Mouse (Mus musculus) heart, embryonic 15.5 days (tissue): ENCODE data around the gene Adh7. TPM values are rescaled to one million over a fixed set of nuclear protein-coding genes. Genes with fewer than 3 reads are reported as not detected.

Experiments used
- ATAC-seq: fragments of 200-750 bp; cut with Nextera tagmentation; replicated peaks from 2 replicates; pipeline ENCODE4 v1.8.0; 2017; ENCODE audit warnings: low read depth, moderate TSS enrichment; ENCODE audit not compliant: insufficient number of reproducible peaks, insufficient read depth, low FRiP score
- H3K27ac ChIP-seq: fragments of 300-500 bp; sonication (generic); 2 replicates; pipeline ENCODE4 v1.5.1; 2015; ENCODE audit warnings: mild to moderate bottlenecking, inconsistent platforms
- H3K27me3 ChIP-seq: fragments of 300-500 bp; sonication (generic); 2 replicates; pipeline ENCODE4 v1.6.1; 2015; ENCODE audit warnings: inconsistent platforms
- H3K36me3 ChIP-seq: fragments of 300-500 bp; sonication (generic); 2 replicates; pipeline ENCODE4 v1.6.1; 2015; ENCODE audit warnings: mild to moderate bottlenecking, inconsistent platforms
- H3K4me1 ChIP-seq: fragments of 300-500 bp; sonication (generic); replicated peaks from 2 replicates; pipeline ENCODE4 v1.6.1; 2015; ENCODE audit warnings: inconsistent platforms
- H3K4me2 ChIP-seq: fragments of 300-500 bp; sonication (generic); 2 replicates; pipeline ENCODE4 v1.6.1; 2015; ENCODE audit warnings: inconsistent platforms, mild to moderate bottlenecking, moderate library complexity
- H3K4me3 ChIP-seq: fragments of 300-500 bp; sonication (generic); 2 replicates; pipeline ENCODE4 v1.5.1; 2015; ENCODE audit warnings: mild to moderate bottlenecking, inconsistent platforms
- H3K9ac ChIP-seq: fragments of 300-500 bp; sonication (generic); 2 replicates; pipeline ENCODE4 v1.6.1; 2015; ENCODE audit warnings: mild to moderate bottlenecking, inconsistent platforms
- H3K9me3 ChIP-seq: fragments of 300-500 bp; sonication (generic); replicated peaks from 2 replicates; pipeline ENCODE4 v1.6.1; 2016; ENCODE audit warnings: inconsistent platforms
- WGBS: fragments of 180-500 bp; shearing (Covaris S2); methylation state at CpG from one replicate; pipeline ENCODE4 v1.1.7; 2015; ENCODE audit warnings: mixed read lengths; 5-methylcytosine and 5-hydroxymethylcytosine counted together
- polyA plus RNA-seq: library from polyadenylated mRNA; unstranded; fragments of >200 nt; fragmentation: Nextera tagmentation; extraction: Ambion mirVana; gene quantifications from 2 replicates; pipeline ENCODE4 v1.2.1, GENCODE M21; 2015

Adh7 gene
- polyA plus RNA-seq, 1 experiment from 2014 or later, result 0.11 TPM

GRCm38 (mm10) chr3:138255780-138256550 lies 38.4 kb downstream of the Adh7 start:
- no peaks in the 10 kb centered on the region for H3K36me3 ChIP-seq
- no peaks in the 10 kb centered on the region for H3K4me1 ChIP-seq
- H3K4me3 ChIP-seq, result no peak overlapping the region
- whole genome bisulfite sequencing, result 45% methylated on average over 9 of the region's 9 CpGs
- H3K27ac ChIP-seq, result no peak overlapping the region
- H3K4me2 ChIP-seq, result no peak overlapping the region
- H3K9me3 ChIP-seq, result no peaks in the 10 kb centered on the region
- no peak for ATAC-seq
- no peaks in the 10 kb centered on the region for H3K27me3 ChIP-seq
- no peak overlapping the region for H3K9ac ChIP-seq

GRCm38 (mm10) chr3:138260721-138261669 lies 43.4 kb downstream of the Adh7 start, which contains the start of gene Adh1:
Gene Adh1, plus strand, starts transcription at chr3:138260991.
- Histone ChIP-seq H3K4me3 (no peak within 1 kb of the TSS), H3K36me3 (no peaks in the 10 kb centered on the region), H3K4me2 (no peak within 1 kb of the TSS), H3K4me1 (no peaks in the 10 kb centered on the region), H3K27me3 (no peaks in the 10 kb centered on the region), H3K27ac (no peak within 1 kb of the TSS), H3K9me3 (no peaks in the 10 kb centered on the region), H3K9ac (no peak within 1 kb of the TSS)
- no peak for ATAC-seq
- WGBS, result 72% methylated on average over 11 of the region's 11 CpGs

- Histone ChIP-seq H3K4me2 (no peak overlapping the region), H3K4me3 (no peak overlapping the region), H3K9me3 (no peaks in the 10 kb centered on the region), H3K27me3 (no peaks in the 10 kb centered on the region), H3K9ac (no peak overlapping the region), H3K27ac (no peak overlapping the region), H3K4me1 (no peaks in the 10 kb centered on the region), H3K36me3 (no peaks in the 10 kb centered on the region)
- 29% methylated on average over 4 of the region's 4 CpGs for WGBS
- no peak for ATAC-seq
Measured at GRCm38 (mm10) chr3:138262568-138262967, 45.0 kb downstream of the Adh7 start.

- Histone ChIP-seq H3K36me3 (no peaks in the 10 kb centered on the region), H3K27me3 (no peaks in the 10 kb centered on the region), H3K4me3 (no peak overlapping the region), H3K9me3 (no peaks in the 10 kb centered on the region), H3K4me2 (no peak overlapping the region), H3K27ac (no peak overlapping the region), H3K9ac (no peak overlapping the region), H3K4me1 (no peaks in the 10 kb centered on the region)
- WGBS, result 68% methylated on average over 5 of the region's 5 CpGs
- ATAC-seq, result no peak
Measured at GRCm38 (mm10) chr3:138263154-138263930, 45.8 kb downstream of the Adh7 start.

- WGBS, result 62% methylated on average over 3 of the region's 3 CpGs
- no peak for ATAC-seq
- no peaks in the 10 kb centered on the region for H3K36me3 ChIP-seq
- no peak overlapping the region for H3K4me3 ChIP-seq
- no peak overlapping the region for H3K27ac ChIP-seq
- no peaks in the 10 kb centered on the region for H3K4me1 ChIP-seq
- no peak overlapping the region for H3K9ac ChIP-seq
- H3K27me3 ChIP-seq, result no peaks in the 10 kb centered on the region
- H3K4me2 ChIP-seq, result no peak overlapping the region
- no peaks in the 10 kb centered on the region for H3K9me3 ChIP-seq
Measured at GRCm38 (mm10) chr3:138264648-138265047, 47.1 kb downstream of the Adh7 start.

GRCm38 (mm10) chr3:138270507-138270906 lies 52.9 kb downstream of the Adh7 start:
- H3K36me3 ChIP-seq, result no peaks in the 10 kb centered on the region
- H3K4me1 ChIP-seq, result no peaks in the 10 kb centered on the region
- H3K4me3 ChIP-seq, result no peak overlapping the region
- no peak for ATAC-seq
- no peaks in the 10 kb centered on the region for H3K9me3 ChIP-seq
- 22% methylated on average over 1 of the region's 1 CpGs for WGBS
- H3K27me3 ChIP-seq, result no peaks in the 10 kb centered on the region
- H3K9ac ChIP-seq, result no peak overlapping the region
- H3K27ac ChIP-seq, result no peak overlapping the region
- H3K4me2 ChIP-seq, result no peak overlapping the region

- Histone ChIP-seq H3K9me3 (no peaks in the 10 kb centered on the region), H3K36me3 (no peaks in the 10 kb centered on the region), H3K4me2 (no peak overlapping the region), H3K4me1 (no peaks in the 10 kb centered on the region), H3K9ac (no peak overlapping the region), H3K27ac (no peak overlapping the region), H3K4me3 (no peak overlapping the region), H3K27me3 (no peaks in the 10 kb centered on the region)
- ATAC-seq, result no peak
- WGBS, result 85% methylated on average over 2 of the region's 2 CpGs
Measured at GRCm38 (mm10) chr3:138271297-138271696, 53.7 kb downstream of the Adh7 start.

GRCm38 (mm10) chr3:138273080-138273479 lies 55.5 kb downstream of the Adh7 start:
- 77% methylated on average over 7 of the region's 7 CpGs for WGBS

GRCm38 (mm10) chr3:138275100-138275499 lies 57.5 kb downstream of the Adh7 start:
- 57% methylated on average over 3 of the region's 3 CpGs for WGBS

More at GRCm38 (mm10) chr3:138273080-138273479, 55.5 kb downstream of the Adh7 start:
- no peaks in the 10 kb centered on the region for H3K36me3 ChIP-seq
- no peaks in the 10 kb centered on the region for H3K27me3 ChIP-seq
- H3K4me1 ChIP-seq, result 0 out of 2 replicates have a peak, but pooled peaks cover 3% of the 10 kb centered on the region
- H3K27ac ChIP-seq, result no peak overlapping the region
- H3K4me3 ChIP-seq, result no peak overlapping the region
- no peak overlapping the region for H3K4me2 ChIP-seq
- ATAC-seq, result no peak
- no peaks in the 10 kb centered on the region for H3K9me3 ChIP-seq
- H3K9ac ChIP-seq, result no peak overlapping the region

GRCm38 (mm10) chr3:138282556-138282955 lies 65.0 kb downstream of the Adh7 start:
- H3K27ac ChIP-seq, result no peak overlapping the region
- no peaks in the 10 kb centered on the region for H3K36me3 ChIP-seq
- no peak for ATAC-seq

More at GRCm38 (mm10) chr3:138275100-138275499, 57.5 kb downstream of the Adh7 start:
- ATAC-seq, result no peak
- no peaks in the 10 kb centered on the region for H3K36me3 ChIP-seq
- H3K9me3 ChIP-seq, result no peaks in the 10 kb centered on the region
- 0 out of 2 replicates have a peak, but pooled peaks cover 3% of the 10 kb centered on the region for H3K4me1 ChIP-seq
- H3K27me3 ChIP-seq, result no peaks in the 10 kb centered on the region
- H3K9ac ChIP-seq, result no peak overlapping the region
- H3K4me3 ChIP-seq, result no peak overlapping the region
- no peak overlapping the region for H3K27ac ChIP-seq
- H3K4me2 ChIP-seq, result no peak overlapping the region

More at GRCm38 (mm10) chr3:138282556-138282955, 65.0 kb downstream of the Adh7 start:
- no peaks in the 10 kb centered on the region for H3K27me3 ChIP-seq
- no peak overlapping the region for H3K9ac ChIP-seq
- H3K4me3 ChIP-seq, result no peak overlapping the region
- no peaks in the 10 kb centered on the region for H3K4me1 ChIP-seq
- H3K9me3 ChIP-seq, result no peaks in the 10 kb centered on the region
- 91% methylated on average over 9 of the region's 9 CpGs for WGBS
- H3K4me2 ChIP-seq, result no peak overlapping the region
